Mouse (Mus musculus) embryonic facial prominence, embryonic 15.5 days (tissue): Measurements from ENCODE around the gene Ifna16. TPM values are rescaled to one million over a fixed set of nuclear protein-coding genes. Genes with fewer than 3 reads are reported as not detected.
A peak's percentile ranks its signal among the peaks of the same experiment; 100 is the strongest.

Experiments used
- ATAC-seq: fragments of 200-750 bp; cut with Nextera tagmentation; 2 replicates; pipeline ENCODE4 v1.8.0; 2017; ENCODE audit warnings: low read depth, moderate TSS enrichment; ENCODE audit not compliant: insufficient number of reproducible peaks, low FRiP score, low TSS enrichment
- H3K27ac ChIP-seq: fragments of 300-500 bp; sonication (generic); replicated peaks from 2 replicates; pipeline ENCODE4 v1.5.1; 2015; ENCODE audit warnings: mild to moderate bottlenecking, inconsistent platforms
- H3K27me3 ChIP-seq: fragments of 300-500 bp; sonication (generic); 2 replicates; pipeline ENCODE4 v1.6.1; 2015; ENCODE audit warnings: inconsistent platforms
- H3K36me3 ChIP-seq: fragments of 300-500 bp; sonication (generic); 2 replicates; pipeline ENCODE4 v1.6.1; 2015; ENCODE audit warnings: mild to moderate bottlenecking, inconsistent platforms
- H3K4me1 ChIP-seq: fragments of 300-500 bp; sonication (generic); 2 replicates; pipeline ENCODE4 v1.6.1; 2015; ENCODE audit warnings: inconsistent platforms
- H3K4me2 ChIP-seq: fragments of 300-500 bp; sonication (generic); replicated peaks from 2 replicates; pipeline ENCODE4 v1.6.1; 2015; ENCODE audit warnings: mild to moderate bottlenecking, inconsistent platforms
- H3K4me3 ChIP-seq: fragments of 300-500 bp; sonication (generic); replicated peaks from 2 replicates; pipeline ENCODE4 v1.5.1; 2015; ENCODE audit warnings: mild to moderate bottlenecking, inconsistent platforms
- H3K9ac ChIP-seq: fragments of 300-500 bp; sonication (generic); 2 replicates; pipeline ENCODE4 v1.6.1; 2015; ENCODE audit warnings: inconsistent platforms
- H3K9me3 ChIP-seq: fragments of 300-500 bp; sonication (generic); replicated peaks from 2 replicates; pipeline ENCODE4 v1.6.1; 2016; ENCODE audit warnings: inconsistent platforms
- WGBS: fragments of 180-500 bp; shearing (Covaris S2); methylation state at CpG from one replicate; pipeline ENCODE4 v1.1.7; 2015; 5-methylcytosine and 5-hydroxymethylcytosine counted together
- polyA plus RNA-seq: library from polyadenylated mRNA; unstranded; fragments of >200 nt; fragmentation: Nextera tagmentation; extraction: Ambion mirVana; gene quantifications from 2 replicates; pipeline ENCODE4 v1.2.1, GENCODE M21; 2015

Gene Ifna16
- polyA plus RNA-seq, 1 experiment from 2014 or later = not detected

GRCm38 (mm10) chr4:88641077-88641831 lies 35.5 kb downstream of the Ifna16 start:
- Histone ChIP-seq H3K4me3 (peak overlapping the region; percentile 46), H3K27me3 (no peaks in the 10 kb centered on the region), H3K36me3 (no peaks in the 10 kb centered on the region), H3K9me3 (no peaks in the 10 kb centered on the region), H3K4me2 (peak overlapping the region; percentile 49), H3K27ac (peak overlapping the region; percentile 45; the same call in 1 of the 2 replicates), H3K9ac (0 out of 2 replicates have a peak overlapping the region, but pooled peaks have one; percentile 28), H3K4me1 (no peaks in the 10 kb centered on the region)
- WGBS = 12% methylated on average over 11 of the region's 11 CpGs
- peak; percentile 92 for ATAC-seq

DNA sequence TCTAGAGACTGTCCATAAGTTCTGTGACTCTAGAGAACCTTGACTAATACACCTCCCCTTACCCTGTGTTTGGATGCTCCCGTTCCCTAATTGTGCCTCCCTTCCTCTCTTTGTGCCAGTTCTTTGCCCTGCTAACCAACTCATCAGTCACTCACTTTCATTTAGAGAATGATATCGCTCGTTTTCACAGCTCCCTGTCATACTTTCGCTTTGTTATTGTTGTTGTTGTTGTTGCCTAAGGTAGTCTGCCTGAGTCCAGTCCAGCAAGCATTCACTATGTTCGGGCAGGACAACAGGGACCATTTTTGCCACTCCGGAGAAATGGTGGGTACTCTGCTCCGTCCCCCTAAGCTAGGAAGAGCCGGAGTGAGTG lies 36.0 kb downstream of the Ifna16 start:
- Histone ChIP-seq H3K9me3 (no peaks in the 10 kb centered on the region), H3K27ac (no peak overlapping the region), H3K27me3 (no peaks in the 10 kb centered on the region), H3K36me3 (no peaks in the 10 kb centered on the region), H3K9ac (0 out of 2 replicates have a peak overlapping the region, but pooled peaks have one; percentile 28), H3K4me2 (peak overlapping the region; percentile 49), H3K4me3 (peak overlapping the region; percentile 46), H3K4me1 (no peaks in the 10 kb centered on the region)
- no peak for ATAC-seq
- 59% methylated on average over 8 of the region's 8 CpGs for WGBS

DNA sequence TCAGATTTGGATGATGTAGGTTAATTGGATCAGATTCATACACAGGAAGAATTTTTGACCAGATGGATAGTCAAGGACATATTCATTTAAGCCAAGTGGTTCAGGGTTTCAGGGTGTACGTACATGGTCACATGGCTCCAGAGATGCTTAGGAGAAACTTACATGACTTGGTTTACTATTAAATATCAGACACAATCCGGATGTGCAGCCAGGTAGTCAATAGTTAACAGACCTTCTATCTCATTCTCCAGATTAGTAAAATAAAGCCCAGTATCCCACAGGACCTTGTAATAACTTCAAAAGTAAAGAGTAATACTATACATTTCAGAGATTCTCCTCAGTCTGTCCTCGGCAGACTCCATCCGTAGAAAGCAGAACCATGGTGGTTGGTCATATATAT lies 42.4 kb downstream of the Ifna16 start, which contains the start of gene C87499:
Gene C87499, minus strand, starts transcription at position 101 of the 400 bp plus-strand sequence.
- Histone ChIP-seq H3K4me2 (no peak within 1 kb of the TSS), H3K27ac (no peak within 1 kb of the TSS), H3K9me3 (no peaks in the 10 kb centered on the region), H3K4me1 (no peaks in the 10 kb centered on the region), H3K36me3 (no peaks in the 10 kb centered on the region), H3K27me3 (no peaks in the 10 kb centered on the region), H3K4me3 (no peak within 1 kb of the TSS), H3K9ac (no peak within 1 kb of the TSS)
- WGBS = 87% methylated on average over 4 of the region's 4 CpGs
- no peak for ATAC-seq

Other genes starting within 250 kb of the Ifna16 start
- gene Hacd4, start 238.0 kb downstream of the Ifna16 start, polyA plus RNA-seq = 11.8 and 12.1 TPM in 2 replicates
- not detected in 2 replicates for gene Ifnb1, start 154.2 kb downstream of the Ifna16 start, polyA plus RNA-seq
- gene Ifna15, start 118.7 kb downstream of the Ifna16 start, polyA plus RNA-seq = not detected in 2 replicates
- not detected in 2 replicates for gene Ifna14, start 105.1 kb downstream of the Ifna16 start, polyA plus RNA-seq
- gene Ifna9, start 84.5 kb downstream of the Ifna16 start, polyA plus RNA-seq = not detected in 2 replicates
- gene Ifna12, start 73.5 kb downstream of the Ifna16 start, polyA plus RNA-seq = not detected in 2 replicates
- not detected in 2 replicates for gene C87499, start 42.5 kb downstream of the Ifna16 start, polyA plus RNA-seq
- gene Ifna13, start 32.5 kb downstream of the Ifna16 start, polyA plus RNA-seq = not detected in 2 replicates
- gene Ifna2, start 7.0 kb upstream of the Ifna16 start, polyA plus RNA-seq = not detected in 2 replicates
- not detected in 2 replicates for gene Ifnab, start 14.4 kb upstream of the Ifna16 start, polyA plus RNA-seq
- 0.72 and 1.2 TPM in 2 replicates for gene Gm26566, start 44.9 kb upstream of the Ifna16 start, polyA plus RNA-seq
- 90.9 and 93.4 TPM in 2 replicates for gene Klhl9, start 45.5 kb upstream of the Ifna16 start, polyA plus RNA-seq
- gene Gm13271, start 77.9 kb upstream of the Ifna16 start, polyA plus RNA-seq = not detected in 2 replicates
- gene Gm13283, start 83.2 kb upstream of the Ifna16 start, polyA plus RNA-seq = 0.32 and 0.75 TPM in 2 replicates
- 0.49 and 0.58 TPM in 2 replicates for gene Gm13290, start 96.9 kb upstream of the Ifna16 start, polyA plus RNA-seq
- gene Gm13289, start 100.0 kb upstream of the Ifna16 start, polyA plus RNA-seq = not detected in 2 replicates
- not detected in 2 replicates for gene Gm13272, start 102.9 kb upstream of the Ifna16 start, polyA plus RNA-seq
- 0.28 and 0.69 TPM in 2 replicates for gene Ifnz, start 105.2 kb upstream of the Ifna16 start, polyA plus RNA-seq
- 1.0 TPM in 1 of 2 replicates, not detected in the other for gene Gm13276, start 108.8 kb upstream of the Ifna16 start, polyA plus RNA-seq
- not detected in 2 replicates for gene Gm13277, start 111.7 kb upstream of the Ifna16 start, polyA plus RNA-seq
- not detected in 2 replicates for gene Gm13278, start 114.6 kb upstream of the Ifna16 start, polyA plus RNA-seq
- gene Gm13275, start 117.6 kb upstream of the Ifna16 start, polyA plus RNA-seq = not detected in 2 replicates
- not detected in 2 replicates for gene Gm13279, start 120.5 kb upstream of the Ifna16 start, polyA plus RNA-seq
- 1.7 TPM in 2 replicates for gene Gm13285, start 122.7 kb upstream of the Ifna16 start, polyA plus RNA-seq
- not detected in 2 replicates for gene Gm13287, start 126.3 kb upstream of the Ifna16 start, polyA plus RNA-seq
- not detected in 2 replicates for gene Gm13288, start 128.6 kb upstream of the Ifna16 start, polyA plus RNA-seq
- not detected in 2 replicates for gene Ifna7, start 139.3 kb upstream of the Ifna16 start, polyA plus RNA-seq
- not detected in 2 replicates for gene Ifna11, start 143.0 kb upstream of the Ifna16 start, polyA plus RNA-seq
- not detected in 2 replicates for gene Ifna6, start 150.5 kb upstream of the Ifna16 start, polyA plus RNA-seq
- not detected in 2 replicates for gene Ifna5, start 158.6 kb upstream of the Ifna16 start, polyA plus RNA-seq
- gene Ifna4, start 164.9 kb upstream of the Ifna16 start, polyA plus RNA-seq = not detected in 2 replicates
- not detected in 2 replicates for gene Ifna1, start 173.2 kb upstream of the Ifna16 start, polyA plus RNA-seq
- not detected in 2 replicates for gene Ifne, start 203.3 kb upstream of the Ifna16 start, polyA plus RNA-seq